Mouse (Mus musculus) spleen, adult 18-20 months (tissue): ENCODE data around the gene P2rx2.

ENCODE experiments used
- DNase-seq, 2 experiments: peaks; one replicate each; pipeline ENCODE4 v3.0.0; 2022; ENCODE audit warnings: mixed read lengths in 2 of 2

Gene P2rx2

GRCm38 (mm10) chr5:110313127-110313526 lies 29.9 kb downstream of the P2rx2 start:
- DNase-seq, result no peak

DNA sequence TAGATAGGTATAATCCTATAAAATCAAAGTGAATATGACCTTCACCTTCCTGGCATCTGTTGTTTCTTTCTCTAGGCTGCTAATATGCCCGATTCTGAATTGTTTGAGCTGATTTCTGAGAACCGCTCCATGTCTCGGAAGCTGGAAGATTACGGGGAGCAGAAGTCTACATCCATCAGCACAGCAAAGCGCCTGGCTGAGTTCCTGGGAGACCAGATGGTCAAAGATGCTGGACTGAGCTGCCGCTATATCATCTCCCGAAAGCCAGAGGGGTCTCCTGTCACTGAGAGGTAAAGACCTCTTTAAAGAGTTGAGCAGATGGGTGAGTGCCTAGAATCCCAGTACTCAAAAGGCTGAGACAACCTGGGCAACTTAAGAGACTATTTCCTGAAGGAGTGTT lies 34.2 kb downstream of the P2rx2 start:
- no peak for DNase-seq

- no peak for DNase-seq
These were observed 42.4 kb downstream of the P2rx2 start for GRCm38 (mm10) chr5:110300591-110300990.

DNA sequence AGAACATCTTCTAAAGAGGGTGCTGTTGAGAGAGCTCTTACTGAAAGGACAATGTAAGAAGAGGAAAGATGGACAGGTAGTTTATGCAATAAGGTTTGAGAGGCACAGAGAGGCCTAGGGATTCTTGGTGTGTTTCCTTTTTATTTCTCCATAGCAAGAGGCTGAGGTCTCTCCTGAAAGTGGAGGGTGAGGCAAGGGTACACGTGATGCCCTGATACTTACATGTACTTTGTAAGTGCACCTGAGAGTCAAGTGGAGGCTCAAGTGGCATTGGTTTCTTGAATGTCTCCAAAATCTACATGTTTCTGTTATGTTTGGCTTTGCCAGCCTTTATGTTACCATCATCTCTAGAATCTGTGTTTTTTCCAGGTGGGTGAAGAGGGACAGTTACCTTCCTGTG lies 46.4 kb downstream of the P2rx2 start:
- no peak for DNase-seq

DNA sequence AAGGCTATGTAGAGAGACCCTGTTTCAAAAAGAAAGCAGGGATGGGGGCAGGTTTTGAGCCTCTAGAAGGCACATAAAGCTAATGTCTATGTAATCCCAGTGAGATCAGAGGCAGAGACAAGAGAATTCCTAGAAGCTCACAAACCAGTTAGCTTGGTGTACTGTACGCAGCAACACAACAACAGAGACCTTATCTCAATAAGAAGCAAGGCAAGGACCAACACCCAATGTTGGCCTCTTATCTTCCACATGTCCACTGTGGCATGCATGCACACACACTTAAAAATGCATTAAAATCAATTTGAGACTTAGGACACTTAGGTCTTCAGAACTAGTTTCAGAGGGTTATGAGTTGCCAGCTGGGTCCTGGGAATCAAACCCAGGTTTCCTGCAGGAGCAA lies 51.4 kb downstream of the P2rx2 start:
- DNase-seq, result no peak
